Mouse (Mus musculus): ENCODE data around the gene Atad1.
A peak's percentile ranks its signal among the peaks of the same experiment; 100 is the strongest.
"Not testable (repeated sequence)": the region's sequence is repeated elsewhere in the genome, so short reads cannot be mapped to it uniquely, and the experiment has no call there.

Atad1 gene

DNA sequence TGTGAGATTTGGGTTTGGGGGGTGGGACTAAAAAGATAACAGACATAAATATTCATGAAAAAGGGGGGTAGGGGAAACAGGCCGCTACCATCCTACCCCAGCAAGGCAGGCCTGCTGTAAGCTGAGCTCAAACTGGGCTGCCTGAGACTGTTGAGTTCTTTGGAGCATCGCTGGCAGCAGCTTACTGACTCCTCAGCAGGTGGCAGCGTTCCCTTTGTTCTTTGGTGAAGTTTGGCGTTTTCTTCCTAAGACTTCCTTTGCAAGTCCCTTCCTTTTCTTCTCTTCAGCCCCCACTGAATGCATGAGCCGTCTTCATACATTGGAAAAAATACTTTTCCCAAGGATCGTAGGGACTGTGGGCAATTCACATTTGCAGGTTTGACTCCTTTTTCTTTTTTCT is 9.8 kb upstream of the Atad1 start:
- DNase-seq (ENCODE audit: low read depth, low spot score): peak; percentile 94

DNA sequence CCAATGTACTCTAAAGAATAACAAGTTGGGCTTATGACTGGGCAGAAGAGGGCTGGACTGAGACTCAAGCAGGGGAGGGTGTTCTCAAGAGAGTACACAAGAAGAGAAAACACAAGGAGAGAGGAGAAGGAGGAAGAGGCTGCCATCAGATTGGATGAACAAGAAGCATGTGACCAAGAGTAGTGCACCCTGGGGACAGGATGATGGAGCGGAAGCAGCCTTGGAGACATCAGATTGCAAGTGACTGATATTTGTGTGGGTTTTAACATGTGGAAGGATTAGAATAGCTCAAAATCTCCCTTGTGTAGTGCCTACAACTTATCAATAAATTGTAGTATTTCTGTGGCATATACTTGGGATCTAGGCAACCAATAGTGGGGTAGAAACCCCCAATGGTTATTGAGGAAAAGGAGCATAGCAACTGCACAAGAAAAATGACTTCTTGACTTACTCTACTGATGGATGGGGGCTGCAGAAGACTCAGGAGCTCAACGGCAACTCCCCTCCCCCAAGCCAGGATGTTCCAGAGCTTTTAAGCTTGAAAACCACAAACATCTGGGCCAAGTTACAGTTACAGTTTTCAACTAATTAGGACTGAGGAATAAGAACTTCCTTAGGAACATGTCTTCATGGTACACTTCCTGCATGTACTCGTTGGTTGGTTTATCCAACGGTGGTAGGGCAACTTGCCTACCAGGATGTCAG is 1.2 kb upstream of the Atad1 start:
- no peak for DNase-seq (ENCODE audit: low read depth, low spot score)

DNA sequence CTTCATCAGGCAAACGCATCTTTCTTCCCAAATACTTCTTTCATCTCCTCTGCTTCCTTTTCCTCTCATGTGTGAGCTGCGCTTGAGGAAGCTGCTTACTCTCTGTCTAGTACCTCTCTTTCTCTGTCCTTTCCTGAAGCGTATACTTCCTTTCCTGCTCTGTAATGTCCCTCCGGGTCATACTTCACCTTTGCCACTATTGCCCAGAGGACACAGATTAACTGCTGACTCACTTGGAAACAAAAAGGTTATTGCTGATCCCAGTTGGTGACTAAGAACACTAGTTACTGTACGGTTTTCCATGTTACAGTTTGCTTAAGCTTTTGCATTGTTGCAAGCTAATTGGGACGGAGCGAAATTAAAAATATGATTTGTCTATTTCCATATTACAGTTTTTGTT is 1.7 kb downstream of the Atad1 start:
- DNase-seq (ENCODE audit: low read depth, low spot score): no peak

GRCm38 (mm10) chr19:32732922-32733321 is 6.7 kb downstream of the Atad1 start:
- DNase-seq (ENCODE audit: low read depth, low spot score): no peak

DNA sequence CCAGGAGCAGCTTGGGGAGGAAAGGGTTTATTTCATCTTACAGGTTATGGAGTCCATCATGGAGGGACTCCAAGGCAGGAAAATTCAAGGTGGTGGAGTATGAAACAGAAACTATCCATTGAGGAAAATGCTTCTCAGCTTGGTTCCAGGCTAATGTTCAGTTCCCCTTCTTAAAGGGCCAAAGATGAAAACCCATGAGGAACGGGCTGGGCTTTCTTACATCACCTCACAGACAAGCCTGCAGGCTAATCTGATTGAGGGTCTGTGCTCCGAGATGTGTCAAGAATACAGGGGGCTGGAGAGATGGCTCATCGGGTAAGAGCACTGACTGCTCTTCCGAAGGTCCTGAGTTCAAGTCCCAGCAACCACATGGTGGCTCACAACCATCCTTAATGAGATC is 9.8 kb downstream of the Atad1 start:
- DNase-seq (ENCODE audit: low read depth, low spot score): no peak

DNA sequence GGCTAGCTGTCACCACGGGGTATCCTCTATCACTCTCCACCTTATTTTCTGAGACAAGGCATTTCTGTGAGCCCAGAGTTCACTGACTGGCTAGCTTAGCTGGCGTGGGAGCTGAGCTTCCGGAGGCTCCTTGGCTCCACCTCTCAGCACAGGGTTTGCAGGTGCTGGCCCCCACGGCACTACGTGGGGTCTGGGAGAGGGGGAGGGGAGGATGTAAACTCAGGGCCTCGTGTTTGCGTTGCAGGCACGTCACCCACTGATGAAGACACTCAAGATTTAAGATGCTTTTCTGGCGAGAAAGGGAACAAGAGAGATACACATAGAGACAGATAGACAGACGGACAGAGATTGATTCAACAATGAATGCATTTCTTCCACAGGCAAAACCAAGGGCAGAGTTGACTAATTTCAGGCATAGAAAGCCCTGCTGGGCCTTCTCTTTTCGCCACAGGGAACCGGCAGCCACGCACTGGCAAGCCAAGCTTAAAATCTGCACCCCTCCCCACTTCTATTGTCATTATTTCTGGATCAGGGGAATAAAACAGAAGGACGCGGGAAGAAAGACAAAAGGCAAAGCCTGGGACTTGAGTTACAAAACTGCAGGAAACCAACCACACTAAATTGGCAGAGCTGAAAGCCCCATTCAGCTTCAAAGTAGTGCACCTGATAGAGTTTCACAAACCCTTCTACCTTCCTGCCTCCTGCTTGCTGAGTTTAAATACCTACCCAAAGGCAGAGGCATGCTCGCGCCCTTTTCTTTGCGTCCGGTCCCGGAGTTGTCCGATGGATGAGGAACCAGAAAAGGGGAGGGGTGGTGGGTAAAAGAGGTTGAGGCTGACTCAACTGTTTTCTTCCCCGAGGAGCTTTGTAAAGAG is 12.9 kb downstream of the Atad1 start:
- DNase-seq (ENCODE audit: low read depth, low spot score): peak; percentile 100

DNA sequence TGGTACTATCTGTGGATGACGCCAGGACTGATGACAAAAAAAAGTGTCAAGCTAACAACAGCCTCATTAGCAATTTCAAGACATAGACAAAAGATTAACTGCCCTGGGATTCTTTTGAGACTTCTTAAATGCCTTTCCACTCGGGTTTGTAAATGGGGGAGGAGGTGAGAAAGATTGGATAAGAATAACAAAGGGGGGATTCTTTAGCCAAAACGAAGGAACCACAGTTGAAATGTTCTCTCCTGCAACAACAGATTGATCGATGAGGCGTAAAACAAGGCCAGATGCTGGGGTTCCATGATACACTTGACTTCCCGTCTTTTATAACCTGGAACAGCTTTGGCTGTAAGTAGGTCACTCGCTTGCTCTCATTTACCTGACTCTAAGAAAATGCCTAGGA is 15.8 kb downstream of the Atad1 start:
- peak; percentile 84 for DNase-seq (ENCODE audit: low read depth, low spot score)

DNA sequence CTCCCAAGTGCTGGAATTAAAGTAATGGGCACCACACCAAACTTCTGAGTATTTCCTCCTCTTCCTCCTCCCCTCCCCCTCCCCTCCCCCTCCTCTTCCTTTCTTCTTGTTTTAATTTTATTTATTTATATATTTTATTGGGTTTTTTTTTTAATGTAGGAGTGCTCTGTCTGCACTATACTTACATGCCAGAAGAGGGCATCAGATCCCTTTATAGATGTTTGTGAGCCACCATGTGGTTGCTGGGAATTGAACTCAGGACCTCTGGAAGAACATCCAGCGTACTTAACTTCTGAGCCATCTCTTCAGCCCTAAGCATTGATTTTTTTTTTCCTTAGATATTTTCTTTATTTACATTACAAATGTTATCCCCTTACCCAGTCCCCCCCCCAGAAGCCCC is 19.3 kb downstream of the Atad1 start:
- peak; percentile 21 for DNase-seq (ENCODE audit: low read depth, low spot score)

GRCm38 (mm10) chr19:32717590-32717989 is 22.0 kb downstream of the Atad1 start:
- DNase-seq (ENCODE audit: low read depth, low spot score): peak; percentile 35

DNA sequence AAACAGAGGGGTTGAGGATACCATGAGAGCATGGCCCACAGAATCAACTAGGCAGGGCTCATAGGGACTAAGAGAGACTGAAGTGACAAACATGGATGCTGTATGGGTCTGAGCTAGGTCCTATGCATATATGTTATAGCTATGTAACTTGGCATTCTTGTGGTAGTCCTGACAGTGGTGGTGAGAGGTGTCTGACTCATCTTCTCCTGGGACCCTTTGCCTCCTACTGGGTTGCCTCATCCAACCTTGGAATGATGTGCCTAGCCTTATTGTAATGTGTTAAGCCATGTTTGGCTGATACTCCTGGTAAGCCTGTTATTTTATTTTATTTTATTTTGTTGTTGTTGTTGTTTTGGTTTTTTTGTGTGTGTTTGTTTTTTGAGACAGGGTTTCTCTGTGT is 23.9 kb downstream of the Atad1 start:
- DNase-seq (ENCODE audit: low read depth, low spot score): no peak

GRCm38 (mm10) chr19:32715201-32715600 is 24.4 kb downstream of the Atad1 start:
- peak; percentile 54 for DNase-seq (ENCODE audit: low read depth, low spot score)

GRCm38 (mm10) chr19:32713471-32713870 is 26.1 kb downstream of the Atad1 start:
- DNase-seq (ENCODE audit: low read depth, low spot score): no peak

DNA sequence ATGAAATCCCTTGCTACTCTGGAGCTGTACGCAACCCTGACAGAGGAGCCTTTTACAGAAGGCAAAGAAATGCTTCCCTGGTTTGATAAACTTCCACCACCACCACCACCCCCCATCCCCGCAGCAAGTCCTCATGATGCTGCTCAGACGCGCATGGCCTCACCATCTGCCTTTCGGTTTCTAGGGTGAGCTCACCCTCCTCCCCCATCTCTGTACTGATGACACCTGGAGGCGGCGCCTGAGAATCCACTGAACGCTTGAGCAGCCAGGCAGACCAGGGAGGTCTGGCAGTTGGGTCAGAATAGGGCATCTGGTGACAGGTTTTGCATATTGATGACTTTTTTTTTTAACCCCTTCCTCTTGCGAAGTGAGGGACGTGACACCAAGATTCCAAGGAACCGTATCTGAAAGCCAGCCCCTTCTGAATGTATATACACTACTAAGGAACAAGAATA is 27.0 kb downstream of the Atad1 start:
- DNase-seq (ENCODE audit: low read depth, low spot score): peak; percentile 87

GRCm38 (mm10) chr19:32711761-32712541 is 27.6 kb downstream of the Atad1 start:
- peak; percentile 88 for DNase-seq (ENCODE audit: low read depth, low spot score)

DNA sequence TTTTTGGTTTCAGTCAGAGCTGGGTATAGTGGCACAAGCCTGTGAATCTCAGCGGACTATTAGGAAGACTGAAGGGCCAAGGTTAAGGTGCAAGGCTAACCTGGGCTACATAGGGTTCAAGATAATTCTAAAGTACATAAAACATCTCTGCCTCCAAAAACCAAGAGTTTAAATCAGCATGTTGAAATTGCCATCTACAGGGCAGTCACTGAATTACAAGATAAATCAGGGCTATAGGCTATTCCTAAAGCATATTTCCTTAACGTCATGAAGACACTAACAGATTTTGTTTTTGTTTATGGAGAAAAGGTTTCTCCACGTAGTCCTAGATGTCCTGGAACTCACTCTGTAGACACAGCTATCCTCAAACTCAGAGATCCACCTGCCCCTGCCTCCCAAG is 29.3 kb downstream of the Atad1 start:
- peak; percentile 43 for DNase-seq (ENCODE audit: low read depth, low spot score)

DNA sequence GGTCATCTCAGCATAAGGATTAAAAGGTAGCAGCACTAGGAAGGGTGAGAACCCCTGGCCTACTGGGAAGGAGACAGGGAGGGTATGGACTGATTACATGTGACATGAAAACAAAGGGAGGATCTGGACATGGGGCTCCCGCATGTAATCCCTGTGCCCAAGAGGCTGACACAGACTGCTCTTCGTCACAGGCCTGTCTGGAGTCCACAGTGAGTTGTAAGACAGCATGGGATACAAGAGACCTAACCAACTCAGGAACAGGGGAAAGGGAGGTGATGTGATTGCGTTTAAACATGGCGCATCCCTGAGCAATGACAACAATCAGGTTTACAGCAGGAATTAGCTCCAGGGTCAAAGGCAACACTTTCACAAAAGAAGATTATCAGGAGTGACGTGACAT is 30.6 kb downstream of the Atad1 start:
- no peak for DNase-seq (ENCODE audit: low read depth, low spot score)

- no peak for DNase-seq (ENCODE audit: low read depth, low spot score)
Measured at GRCm38 (mm10) chr19:32702191-32702590, 37.4 kb downstream of the Atad1 start.

- DNase-seq (ENCODE audit: low read depth, low spot score): no peak
Measured at GRCm38 (mm10) chr19:32696674-32697073, 42.9 kb downstream of the Atad1 start.

DNA sequence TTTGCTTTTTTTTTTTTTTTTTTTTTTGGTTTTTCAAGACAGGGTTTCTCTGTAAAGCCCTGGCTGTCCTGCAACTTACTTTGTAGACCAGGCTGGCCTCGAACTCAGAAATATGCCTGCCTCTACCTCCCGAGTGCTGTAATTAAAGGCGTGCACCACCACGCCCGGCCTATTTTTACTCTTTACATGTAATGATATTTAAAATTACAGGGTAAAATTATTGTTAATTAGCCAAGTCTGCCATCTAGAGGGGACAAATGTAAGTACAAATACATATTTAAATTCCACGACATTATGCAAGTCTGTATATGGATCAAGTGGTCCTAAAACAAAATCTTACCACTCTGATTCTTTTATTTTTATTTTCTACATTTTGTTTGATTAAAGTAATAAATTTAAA is 49.9 kb downstream of the Atad1 start:
- peak; percentile 16 for DNase-seq (ENCODE audit: low read depth, low spot score)

- not testable (repeated sequence) for DNase-seq (ENCODE audit: low read depth, low spot score)
Measured at GRCm38 (mm10) chr19:32688227-32688626, 51.4 kb downstream of the Atad1 start.

DNA sequence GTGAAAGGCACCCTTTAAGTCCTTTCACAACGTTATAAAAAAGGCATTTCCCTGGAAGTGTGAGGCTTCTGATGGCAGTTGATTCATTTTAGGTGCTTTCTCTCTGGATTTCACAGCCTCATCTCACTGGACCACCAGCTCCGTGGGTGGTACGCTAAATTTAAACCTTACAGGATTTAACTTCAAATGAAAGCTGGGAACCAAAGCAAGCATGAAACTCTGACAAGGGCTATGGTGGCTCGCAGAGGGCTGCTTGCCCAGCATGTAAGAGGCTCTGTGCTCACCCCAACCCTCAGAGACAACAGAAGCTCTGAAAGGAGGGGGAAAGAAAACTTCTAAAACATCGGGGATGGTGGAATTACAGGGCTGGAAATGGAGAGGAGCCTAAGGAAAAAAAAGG is 51.9 kb downstream of the Atad1 start:
- no peak for DNase-seq (ENCODE audit: low read depth, low spot score)

- DNase-seq (ENCODE audit: low read depth, low spot score): no peak
Measured at GRCm38 (mm10) chr19:32683081-32683480, 56.5 kb downstream of the Atad1 start.
